Mouse (Mus musculus) ES-Bruce4 (cell line): ENCODE measurements at regions not wholly inside any gene's neighbourhood (a gene's known extent, or its start where the extent isn't known, plus 50 kb on each side); places are given as distances from the start of the nearest gene placed in this dataset.

ENCODE experiments used
- H3K27ac ChIP-seq: 2 replicates; pipeline ENCODE4 v1.5.1; 2012; ENCODE audit warnings: low read length, inconsistent platforms; ENCODE audit not compliant: insufficient read depth
- H3K27me3 ChIP-seq: 2 replicates; pipeline ENCODE4 v1.6.1; 2012; ENCODE audit warnings: mild to moderate bottlenecking, low read length, inconsistent platforms; ENCODE audit not compliant: control insufficient read depth, poor library complexity, insufficient read depth, severe bottlenecking
- H3K36me3 ChIP-seq: 2 replicates; pipeline ENCODE4 v1.6.1; 2012; ENCODE audit warnings: inconsistent platforms, mild to moderate bottlenecking, low read length, moderate library complexity; ENCODE audit not compliant: control insufficient read depth, poor library complexity, insufficient read depth, severe bottlenecking
- H3K4me1 ChIP-seq: one replicate; pipeline ENCODE4 v1.8.1; 2011; ENCODE audit warnings: low read length; ENCODE audit not compliant: control insufficient read depth, insufficient read depth
- H3K4me3 ChIP-seq: 2 replicates; pipeline ENCODE4 v1.5.1; 2011; ENCODE audit warnings: low read depth, mild to moderate bottlenecking, low read length
- H3K9ac ChIP-seq: 2 replicates; pipeline ENCODE4 v1.6.1; 2012; ENCODE audit warnings: low read depth, mild to moderate bottlenecking, inconsistent platforms; ENCODE audit not compliant: poor library complexity, severe bottlenecking
- H3K9me3 ChIP-seq: replicated peaks from 2 replicates; pipeline ENCODE4 v1.6.1; 2012; ENCODE audit warnings: mild to moderate bottlenecking, low read length, inconsistent platforms; ENCODE audit not compliant: control insufficient read depth, poor library complexity, insufficient read depth, severe bottlenecking
- CTCF ChIP-seq: IDR thresholded peaks from one replicate; pipeline ENCODE4 v1.8.1; 2011; ENCODE audit warnings: low read depth, low read length
- EP300 ChIP-seq: IDR thresholded peaks from 2 replicates; pipeline ENCODE4 v1.6.1; 2011; ENCODE audit warnings: low read depth, low read length; ENCODE audit not compliant: insufficient read depth
- POLR2A ChIP-seq: IDR thresholded peaks from one replicate; pipeline ENCODE4 v1.8.1; 2011; ENCODE audit warnings: low read length; ENCODE audit not compliant: insufficient read depth

DNA sequence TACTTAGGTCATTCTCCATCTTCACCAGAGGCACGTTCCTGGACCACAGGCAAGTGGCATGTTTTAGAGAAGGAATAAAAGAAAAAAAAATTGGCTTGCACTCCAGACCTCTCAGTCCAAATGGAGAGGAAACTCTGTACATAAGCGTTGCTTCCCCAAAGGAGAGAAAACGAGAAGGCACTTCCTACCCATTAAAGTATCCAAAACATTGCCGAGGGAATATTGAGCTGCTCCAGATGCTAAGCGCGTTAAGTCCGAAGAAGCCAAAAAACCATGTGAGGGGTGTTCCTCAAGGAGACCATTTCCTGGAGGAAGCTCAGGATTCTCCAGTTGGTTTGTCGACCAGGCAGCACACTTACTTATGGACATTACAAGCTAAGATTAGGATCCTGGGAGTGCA, 286.2 kb downstream of the Pax1 start:
- no peak for TF ChIP-seq EP300
- TF ChIP-seq CTCF = no peak
- TF ChIP-seq POLR2A = no peak
- H3K36me3 ChIP-seq = no peaks in the 10 kb centered on the region
- no peaks in the 10 kb centered on the region for H3K27me3 ChIP-seq
- H3K4me1 ChIP-seq = no peaks in the 10 kb centered on the region
- H3K9ac ChIP-seq = no peak overlapping the region
- no peaks in the 10 kb centered on the region for H3K9me3 ChIP-seq
- H3K4me3 ChIP-seq = no peak overlapping the region
- no peak overlapping the region for H3K27ac ChIP-seq

- Histone ChIP-seq H3K36me3 (no peaks in the 10 kb centered on the region), H3K9me3 (no peaks in the 10 kb centered on the region), H3K27ac (no peak overlapping the region), H3K27me3 (no peaks in the 10 kb centered on the region), H3K9ac (no peak overlapping the region), H3K4me1 (no peaks in the 10 kb centered on the region), H3K4me3 (no peak overlapping the region)
- TF ChIP-seq POLR2A (no peak), EP300 (no peak), CTCF (no peak)
Measured at GRCm38 (mm10) chr2:147647506-147647905, 285.8 kb downstream of the Pax1 start.

- no peaks in the 10 kb centered on the region for H3K9me3 ChIP-seq
- H3K9ac ChIP-seq = no peak overlapping the region
- no peaks in the 10 kb centered on the region for H3K36me3 ChIP-seq
- no peaks in the 10 kb centered on the region for H3K27me3 ChIP-seq
- H3K27ac ChIP-seq = no peak overlapping the region
- TF ChIP-seq EP300 = no peak
- TF ChIP-seq CTCF = no peak
- no peak for TF ChIP-seq POLR2A
- no peak overlapping the region for H3K4me3 ChIP-seq
- H3K4me1 ChIP-seq = no peaks in the 10 kb centered on the region
Measured at GRCm38 (mm10) chr2:147637882-147638281, 276.2 kb downstream of the Pax1 start.

DNA sequence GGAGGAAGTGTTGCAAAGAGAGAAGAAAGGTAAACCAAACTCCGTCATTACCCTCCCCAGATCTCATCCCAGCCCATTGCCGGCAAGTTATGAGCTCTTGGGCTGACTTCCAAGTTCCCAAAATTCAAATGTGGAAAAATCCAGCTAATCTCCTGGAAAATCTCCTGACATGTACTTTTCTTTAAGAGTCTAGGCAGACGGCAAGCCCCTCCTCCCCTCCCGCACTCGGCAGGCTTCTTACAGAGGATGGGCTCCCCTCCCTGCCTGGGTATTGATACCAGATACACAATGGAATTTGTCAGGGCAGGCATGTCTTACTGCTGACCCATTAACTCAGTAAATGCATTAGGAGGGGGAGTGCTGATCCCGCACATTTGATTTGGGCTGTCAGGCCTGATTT, 271.0 kb downstream of the Pax1 start:
- Histone ChIP-seq H3K27me3 (no peaks in the 10 kb centered on the region), H3K4me1 (no peaks in the 10 kb centered on the region), H3K9ac (no peak overlapping the region), H3K36me3 (no peaks in the 10 kb centered on the region), H3K9me3 (no peaks in the 10 kb centered on the region), H3K4me3 (no peak overlapping the region), H3K27ac (no peak overlapping the region)
- TF ChIP-seq EP300 (no peak), POLR2A (no peak), CTCF (no peak)

- H3K9ac ChIP-seq = no peak overlapping the region
- H3K27ac ChIP-seq = no peak overlapping the region
- H3K36me3 ChIP-seq = no peaks in the 10 kb centered on the region
- no peaks in the 10 kb centered on the region for H3K9me3 ChIP-seq
- no peaks in the 10 kb centered on the region for H3K4me1 ChIP-seq
- no peaks in the 10 kb centered on the region for H3K27me3 ChIP-seq
- no peak for TF ChIP-seq POLR2A
- no peak for TF ChIP-seq EP300
- no peak for TF ChIP-seq CTCF
- no peak overlapping the region for H3K4me3 ChIP-seq
Measured at GRCm38 (mm10) chr2:147629716-147630115, 268.0 kb downstream of the Pax1 start.

DNA sequence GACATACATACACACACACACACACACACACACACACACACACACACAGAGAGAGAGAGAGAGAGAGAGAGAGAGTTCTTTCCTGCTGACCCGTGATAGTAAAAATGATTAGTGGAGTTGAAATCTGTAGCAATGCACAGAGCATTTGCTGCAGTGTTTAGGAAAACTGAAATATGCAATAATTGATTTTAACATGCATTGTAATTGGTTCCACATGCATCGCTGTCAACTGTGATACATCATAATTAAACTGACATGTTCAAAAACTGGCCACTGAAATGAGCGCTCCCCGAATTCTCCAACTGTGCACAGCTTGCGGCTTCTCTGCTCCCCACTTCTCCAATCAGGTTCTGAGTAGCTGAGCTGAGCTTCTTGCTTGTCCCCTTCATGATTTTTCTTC, 265.4 kb downstream of the Pax1 start:
- Histone ChIP-seq H3K27me3 (no peaks in the 10 kb centered on the region), H3K4me3 (no peak overlapping the region), H3K9ac (no peak overlapping the region), H3K36me3 (no peaks in the 10 kb centered on the region), H3K9me3 (no peaks in the 10 kb centered on the region), H3K27ac (no peak overlapping the region), H3K4me1 (no peaks in the 10 kb centered on the region)
- TF ChIP-seq CTCF = no peak
- no peak for TF ChIP-seq EP300
- no peak for TF ChIP-seq POLR2A

- no peaks in the 10 kb centered on the region for H3K9me3 ChIP-seq
- no peaks in the 10 kb centered on the region for H3K27me3 ChIP-seq
- no peaks in the 10 kb centered on the region for H3K4me1 ChIP-seq
- H3K27ac ChIP-seq = no peak overlapping the region
- H3K36me3 ChIP-seq = no peaks in the 10 kb centered on the region
- H3K4me3 ChIP-seq = no peak overlapping the region
- H3K9ac ChIP-seq = no peak overlapping the region
- TF ChIP-seq POLR2A (no peak), EP300 (no peak), CTCF (no peak)
Measured at GRCm38 (mm10) chr2:147623116-147623515, 261.4 kb downstream of the Pax1 start.
